8 mouse cellular contexts compared by ENCODE assay signal in the genomic region with DNA sequence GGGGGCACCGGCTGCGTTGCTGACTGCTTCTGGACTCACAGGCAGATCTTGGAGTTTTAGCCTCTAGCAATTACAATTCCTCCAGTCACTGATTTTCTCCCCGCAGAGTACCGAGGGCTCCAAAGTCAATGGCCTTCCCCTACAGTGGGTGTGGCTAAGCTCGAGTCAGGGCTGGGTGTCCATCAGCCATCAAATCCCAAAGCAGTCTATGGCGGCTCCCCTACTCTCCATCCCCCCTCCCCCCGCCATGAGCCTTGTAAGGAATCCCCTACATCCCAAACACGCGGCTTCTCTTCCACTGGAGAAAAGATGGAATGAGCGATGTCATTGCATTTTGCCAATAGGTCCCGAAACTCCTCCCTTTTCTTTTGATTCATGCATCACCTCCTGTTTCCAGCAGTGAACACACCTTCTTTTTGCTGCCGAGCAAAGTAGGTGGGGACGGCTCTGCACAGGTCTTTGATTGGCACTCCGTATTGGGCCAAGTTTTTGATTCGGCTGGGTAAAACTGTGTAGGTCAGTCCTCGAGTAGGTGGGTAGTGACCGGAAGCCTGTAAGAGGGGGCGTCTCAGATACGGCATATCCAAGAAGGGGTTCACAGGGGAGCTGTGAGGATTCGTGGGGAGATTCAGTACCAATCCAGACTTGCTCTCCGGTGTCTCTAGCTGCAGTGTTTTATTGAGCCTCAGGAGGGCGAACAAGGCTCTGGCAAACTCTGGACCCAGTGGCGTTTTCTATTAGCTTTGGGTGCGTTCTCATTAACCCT. TPM values are rescaled to one million over a fixed set of nuclear protein-coding genes. Genes with fewer than 3 reads are reported as not detected.
A peak's percentile ranks its signal among the peaks of the same experiment; 100 is the strongest.
DNase-seq lines count a peak whose midpoint lies in the region; ATAC-seq lines count a peak whose summit lies in the region.

No protein-coding gene starts in this region.

- H3K27ac ChIP-seq in hindbrain, embryonic 12.5 days, result no peak overlapping the region
- no peak overlapping the region for H3K27ac ChIP-seq in liver, embryonic 13.5 days
- H3K27ac ChIP-seq in neural tube, embryonic 15.5 days (replicated peaks), result no peak overlapping the region

- WGBS in hindbrain, embryonic 12.5 days, result 9% methylated on average over 24 of the region's 24 CpGs
- 12% methylated on average over 24 of the region's 24 CpGs for WGBS in liver, embryonic 13.5 days (ENCODE audit: insufficient replicate concordance)
- WGBS in neural tube, embryonic 15.5 days, result 18% methylated on average over 24 of the region's 24 CpGs

- no peak overlapping the region for H3K9ac ChIP-seq in hindbrain, embryonic 12.5 days
- no peak overlapping the region for H3K9ac ChIP-seq in liver, embryonic 13.5 days
- peak overlapping the region; percentile 30; the same call in 1 of the 2 replicates for H3K9ac ChIP-seq in neural tube, embryonic 15.5 days (replicated peaks)

- H3K27me3 ChIP-seq in hindbrain, embryonic 12.5 days, result 0 out of 2 replicates have a peak, but pooled peaks cover 5% of the 10 kb centered on the region
- peaks cover 42% of the 10 kb centered on the region for H3K27me3 ChIP-seq in liver, embryonic 13.5 days
- H3K27me3 ChIP-seq in neural tube, embryonic 15.5 days (replicated peaks), result no peaks in the 10 kb centered on the region

- no peaks in the 10 kb centered on the region for H3K36me3 ChIP-seq in hindbrain, embryonic 12.5 days
- no peaks in the 10 kb centered on the region for H3K36me3 ChIP-seq in liver, embryonic 13.5 days
- H3K36me3 ChIP-seq in neural tube, embryonic 15.5 days, result no peaks in the 10 kb centered on the region

- DNase-seq in adrenal gland, adult 2 months, result peak; percentile 25
- no peak for DNase-seq in adrenal gland, adult 8-10 months
- peak; percentile 24 for DNase-seq in urinary bladder, postnatal 25 days (ENCODE audit: low spot score)
- no peak for DNase-seq in urinary bladder, adult 2 months (ENCODE audit: low spot score)
- no peak for DNase-seq in liver, embryonic 13.5 days
- no peak for DNase-seq in c-Kit-positive CD71-positive TER-119-positive erythroid progenitor cells, embryonic 14.5 days (ENCODE audit: low spot score)

- H3K4me3 ChIP-seq in hindbrain, embryonic 12.5 days, result peak overlapping the region; percentile 25
- no peak overlapping the region for H3K4me3 ChIP-seq in liver, embryonic 13.5 days (replicated peaks)
- peak overlapping the region; percentile 36 for H3K4me3 ChIP-seq in neural tube, embryonic 15.5 days (replicated peaks)

- ATAC-seq in hindbrain, embryonic 12.5 days (ENCODE audit: low FRiP score), result 0 out of 2 replicates have a peak, but pooled peaks have one; percentile 32
- ATAC-seq in liver, embryonic 13.5 days (ENCODE audit: low read depth), result no peak
- peak; percentile 63; the same call in 1 of the 2 replicates for ATAC-seq in neural tube, embryonic 15.5 days (ENCODE audit: low FRiP score)

- H3K4me2 ChIP-seq in hindbrain, embryonic 12.5 days (replicated peaks), result peak overlapping the region; percentile 54
- H3K4me2 ChIP-seq in liver, embryonic 13.5 days, result peak overlapping the region; percentile 34
- H3K4me2 ChIP-seq in neural tube, embryonic 15.5 days, result peak overlapping the region; percentile 67

- H3K9me3 ChIP-seq in hindbrain, embryonic 12.5 days (replicated peaks), result no peaks in the 10 kb centered on the region
- H3K9me3 ChIP-seq in liver, embryonic 13.5 days (replicated peaks), result no peaks in the 10 kb centered on the region
- no peaks in the 10 kb centered on the region for H3K9me3 ChIP-seq in neural tube, embryonic 15.5 days (replicated peaks)

- H3K4me1 ChIP-seq in hindbrain, embryonic 12.5 days, result peaks cover 4% of the 10 kb centered on the region; the same call in 1 of the 2 replicates
- peaks cover 17% of the 10 kb centered on the region for H3K4me1 ChIP-seq in liver, embryonic 13.5 days (replicated peaks)
- peaks cover 5% of the 10 kb centered on the region; the same call in 1 of the 2 replicates for H3K4me1 ChIP-seq in neural tube, embryonic 15.5 days

RNA-seq across cellular contexts. Expression of gene Gkn3, which starts 4.6 kb away (rescaled TPM):
- total RNA-seq in adrenal gland, adult 2 months (2021), result under 1 TPM; 0.58 to 0.59 TPM
- 0.28 and 0.69 TPM in 2 replicates for polyA plus RNA-seq in adrenal gland, adult 2 months (2012; rRNA removed)
- total RNA-seq in adrenal gland, adult 8-10 months (2022), result under 1 TPM in 2 of 4 experiments, not detected in 2; 0.59 to 0.99 TPM
- polyA plus RNA-seq in urinary bladder, adult 2 months (2012; rRNA removed), result 25.5 and 32.0 TPM in 2 replicates
- polyA plus RNA-seq in hindbrain, embryonic 12.5 days (2016; fragmentation: Nextera tagmentation; extraction: Ambion mirVana), result 0.26 TPM in 1 of 2 replicates, not detected in the other
- polyA plus RNA-seq in liver, embryonic 13.5 days (2015; fragmentation: Nextera tagmentation; extraction: Ambion mirVana), result 0.13 TPM in 1 of 2 replicates, not detected in the other
- polyA plus RNA-seq in neural tube, embryonic 15.5 days (2015; fragmentation: Nextera tagmentation; extraction: Ambion mirVana), result 0.42 and 0.57 TPM in 2 replicates

RNA-seq across cellular contexts. Expression of gene Gkn2, which starts 11.0 kb away (rescaled TPM):
- total RNA-seq in adrenal gland, adult 2 months (2021), result not detected
- polyA plus RNA-seq in adrenal gland, adult 2 months (2012; rRNA removed), result 1.8 TPM in 1 of 2 replicates, not detected in the other
- not detected for total RNA-seq in adrenal gland, adult 8-10 months (2022)
- not detected in 2 replicates for polyA plus RNA-seq in urinary bladder, adult 2 months (2012; rRNA removed)
- polyA plus RNA-seq in hindbrain, embryonic 12.5 days (2016; fragmentation: Nextera tagmentation; extraction: Ambion mirVana), result not detected in 2 replicates
- not detected in 2 replicates for polyA plus RNA-seq in liver, embryonic 13.5 days (2015; fragmentation: Nextera tagmentation; extraction: Ambion mirVana)
- polyA plus RNA-seq in neural tube, embryonic 15.5 days (2015; fragmentation: Nextera tagmentation; extraction: Ambion mirVana), result not detected in 2 replicates

RNA-seq across cellular contexts. Expression of gene Gkn1, which starts 33.4 kb away (rescaled TPM):
- total RNA-seq in adrenal gland, adult 2 months (2021), result not detected
- polyA plus RNA-seq in adrenal gland, adult 2 months (2012; rRNA removed), result 0.16 and 3.5 TPM in 2 replicates
- not detected for total RNA-seq in adrenal gland, adult 8-10 months (2022)
- polyA plus RNA-seq in urinary bladder, adult 2 months (2012; rRNA removed), result 0.06 TPM in 1 of 2 replicates, not detected in the other
- not detected in 2 replicates for polyA plus RNA-seq in hindbrain, embryonic 12.5 days (2016; fragmentation: Nextera tagmentation; extraction: Ambion mirVana)
- polyA plus RNA-seq in liver, embryonic 13.5 days (2015; fragmentation: Nextera tagmentation; extraction: Ambion mirVana), result not detected in 2 replicates
- polyA plus RNA-seq in neural tube, embryonic 15.5 days (2015; fragmentation: Nextera tagmentation; extraction: Ambion mirVana), result not detected in 2 replicates

RNA-seq across cellular contexts. Expression of gene Bmp10, which starts 44.7 kb away (rescaled TPM):
- total RNA-seq in adrenal gland, adult 2 months (2021), result not detected
- not detected in 2 replicates for polyA plus RNA-seq in adrenal gland, adult 2 months (2012; rRNA removed)
- not detected for total RNA-seq in adrenal gland, adult 8-10 months (2022)
- polyA plus RNA-seq in urinary bladder, adult 2 months (2012; rRNA removed), result 0.71 and 0.78 TPM in 2 replicates
- polyA plus RNA-seq in hindbrain, embryonic 12.5 days (2016; fragmentation: Nextera tagmentation; extraction: Ambion mirVana), result not detected in 2 replicates
- polyA plus RNA-seq in liver, embryonic 13.5 days (2015; fragmentation: Nextera tagmentation; extraction: Ambion mirVana), result 0.12 and 0.15 TPM in 2 replicates
- polyA plus RNA-seq in neural tube, embryonic 15.5 days (2015; fragmentation: Nextera tagmentation; extraction: Ambion mirVana), result not detected in 2 replicates

RNA-seq across cellular contexts. Expression of gene Antxr1, which starts 48.5 kb away (rescaled TPM):
- 10 to 100 TPM; 14.7 to 21.4 TPM for total RNA-seq in adrenal gland, adult 2 months (2021)
- 7.3 and 9.1 TPM in 2 replicates for polyA plus RNA-seq in adrenal gland, adult 2 months (2012; rRNA removed)
- total RNA-seq in adrenal gland, adult 8-10 months (2022), result 10 to 100 TPM; 13.9 to 22.5 (median 18.3) TPM
- 28.5 and 45.1 TPM in 2 replicates for polyA plus RNA-seq in urinary bladder, adult 2 months (2012; rRNA removed)
- 5.0 and 5.1 TPM in 2 replicates for polyA plus RNA-seq in hindbrain, embryonic 12.5 days (2016; fragmentation: Nextera tagmentation; extraction: Ambion mirVana)
- polyA plus RNA-seq in liver, embryonic 13.5 days (2015; fragmentation: Nextera tagmentation; extraction: Ambion mirVana), result 0.50 and 0.51 TPM in 2 replicates
- 6.4 and 6.7 TPM in 2 replicates for polyA plus RNA-seq in neural tube, embryonic 15.5 days (2015; fragmentation: Nextera tagmentation; extraction: Ambion mirVana)

Comparison
In these comparisons a context has a peak if more than half of its experiments do, and no peak if none do; other contexts are left out.
1. DNase-seq: peak in adrenal gland, adult 2 months (single experiment) and urinary bladder, postnatal 25 days (single experiment); none in adrenal gland, adult 8-10 months (single experiment), urinary bladder, adult 2 months (single experiment), liver, embryonic 13.5 days (single experiment) and c-Kit-positive CD71-positive TER-119-positive erythroid progenitor cells, embryonic 14.5 days (single experiment).
2. RNA of gene Gkn3, which starts 4.6 kb away (polyA plus RNA-seq): 25.5 to 32.0 TPM in urinary bladder, adult 2 months; 0.42 to 0.57 TPM in neural tube, embryonic 15.5 days, 0.28 to 0.69 TPM in adrenal gland, adult 2 months, 0.26 TPM in hindbrain, embryonic 12.5 days and 0.13 TPM in liver, embryonic 13.5 days; every median in the first group is over 10 times any median in the second.
3. Peak in every context shown above with its lines, with median percentiles within 50 percentile points of each other: H3K4me2 ChIP-seq.